Mouse (Mus musculus) megakaryocyte, embryonic 14.5 days (primary cell): ENCODE results near the gene Dgkg.

ENCODE experiments used
- FLI1 ChIP-seq: IDR thresholded peaks from 2 replicates; pipeline ENCODE4 v1.6.1; 2012; ENCODE audit warnings: low read length, inconsistent platforms, mixed read lengths
- GATA1 ChIP-seq: IDR thresholded peaks from 3 replicates; pipeline ENCODE4 v1.6.1; 2012; ENCODE audit warnings: mixed read lengths, low read length, inconsistent platforms, borderline replicate concordance

- TF ChIP-seq GATA1 (no peak), FLI1 (no peak)
These were observed 58.3 kb downstream of the Dgkg start for GRCm38 (mm10) chr16:22598741-22599140.
